Mouse (Mus musculus) kidney, adult 2 months (tissue): ENCODE results near the gene Bricd5.

Source experiments
- CTCF ChIP-seq: fragments of 200-500 bp; conservative IDR thresholded peaks from 2 replicates; pipeline ENCODE4 v1.5.1; 2011; ENCODE audit warnings: low read depth, mild to moderate bottlenecking, control low read depth, low read length, moderate library complexity, mixed read lengths; ENCODE audit not compliant: insufficient read depth, insufficient read length
- POLR2A ChIP-seq: fragments of 200-500 bp; IDR thresholded peaks from one replicate; pipeline ENCODE4 v1.6.1; 2011; ENCODE audit warnings: low read depth, low read length, control low read depth

GRCm38 (mm10) chr17:24507129-24507664 is 33.5 kb downstream of the Bricd5 start:
- TF ChIP-seq CTCF (no peak), POLR2A (no peak)
